In the genomic region with DNA sequence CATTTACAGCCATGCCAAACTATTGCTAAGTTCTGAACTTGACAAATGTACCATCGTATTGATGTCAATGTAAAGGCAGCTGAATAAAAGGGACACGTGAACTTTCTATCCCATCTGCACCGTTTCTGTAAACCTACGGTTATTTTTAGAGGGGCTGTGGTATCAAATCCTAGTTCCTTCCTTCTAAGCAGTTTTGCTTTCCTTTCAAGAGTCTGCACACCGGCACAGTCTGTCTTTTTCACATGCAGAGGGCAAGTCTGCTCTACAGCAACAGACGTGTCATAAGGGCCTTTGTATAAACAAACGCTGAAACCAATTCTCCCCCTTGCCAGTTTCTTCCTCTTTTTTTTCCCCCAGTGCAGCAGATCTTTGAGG, we compare ENCODE assay signal across 17 mouse cellular contexts. TPM values are rescaled to one million over a fixed set of nuclear protein-coding genes. Genes with fewer than 3 reads are reported as not detected.
A peak's percentile ranks its signal among the peaks of the same experiment; 100 is the strongest.
DNase-seq lines count a peak whose midpoint lies in the region; ATAC-seq and TF ChIP-seq lines count a peak whose summit lies in the region.
"Had no signal": no experiment of that assay in that cellular context is flagged by ENCODE, and none has a peak within 500 bp of the region (broad histone marks: within the 10 kb centered on the region; RNA-seq: fewer than 3 reads in every experiment).

No protein-coding gene starts in this region.

- H3K4me2 ChIP-seq in forebrain, embryonic 15.5 days (replicated peaks), result no peak overlapping the region
- H3K4me2 ChIP-seq: hindbrain, embryonic 14.5 days; liver, embryonic 13.5 days; neural tube, embryonic 15.5 days had no signal

- peaks cover 9% of the 10 kb centered on the region for H3K36me3 ChIP-seq in splenic B cell, adult 2 months (ENCODE audit: control insufficient read depth, insufficient read depth, low read length, poor library complexity, severe bottlenecking)
- H3K36me3 ChIP-seq in forebrain, embryonic 15.5 days, result peaks cover 11% of the 10 kb centered on the region; the same call in 1 of the 2 replicates

- TF ChIP-seq CTCF in lung, adult 2 months (IDR thresholded peaks at IDR 0.05; ENCODE audit: insufficient read depth, low read length), result no peak

- H3K9ac ChIP-seq in forebrain, embryonic 15.5 days (replicated peaks), result no peak overlapping the region
- H3K9ac ChIP-seq: hindbrain, embryonic 14.5 days; liver, embryonic 13.5 days; neural tube, embryonic 15.5 days had no signal

- ATAC-seq in forebrain, embryonic 15.5 days (replicated peaks), result no peak

- H3K27ac ChIP-seq in forebrain, embryonic 15.5 days (replicated peaks), result no peak overlapping the region
- H3K27ac ChIP-seq: forebrain, embryonic 10.5 days; heart, embryonic 10.5 days; hindbrain, embryonic 14.5 days; kidney, postnatal 0 days; liver, embryonic 13.5 days; neural tube, embryonic 15.5 days had no signal

- H3K4me1 ChIP-seq in lung, adult 2 months (ENCODE audit: control insufficient read depth, insufficient read depth, low read length), result peaks cover 4% of the 10 kb centered on the region; the same call in 1 of the 2 replicates
- no peaks in the 10 kb centered on the region for H3K4me1 ChIP-seq in forebrain, embryonic 15.5 days
- H3K4me1 ChIP-seq: forebrain, embryonic 10.5 days; neural tube, embryonic 15.5 days had no signal

- H3K27me3 ChIP-seq in splenic B cell, adult 2 months (ENCODE audit: control insufficient read depth, insufficient read depth, low read length, poor library complexity, severe bottlenecking), result no peaks in the 10 kb centered on the region
- H3K27me3 ChIP-seq in forebrain, embryonic 15.5 days, result no peaks in the 10 kb centered on the region
- H3K27me3 ChIP-seq: liver, embryonic 13.5 days; neural tube, embryonic 15.5 days had no signal

- DNase-seq in lung, adult 18-20 months, result peak; percentile 33 to 34
- DNase-seq in lung, adult 2 months, result no peak
- peak; percentile 70 for DNase-seq in MEL-GATA-1-ER (ENCODE audit: extremely low read depth, low read depth)
- DNase-seq in lung, postnatal 25 days (ENCODE audit: low spot score), result peak; percentile 54
- peak; percentile 93 for DNase-seq in splenic B cell, adult 2 months (ENCODE audit: low read depth, low spot score)
- DNase-seq in urinary bladder, adult 2 months (ENCODE audit: low spot score), result no peak
- DNase-seq in cerebellum, adult 9-10 months, result no peak
- DNase-seq: liver, embryonic 13.5 days; midbrain, embryonic 14.5 days; right cerebral cortex, postnatal 25 days had no signal

- 16% methylated on average over 7 of the region's 7 CpGs for WGBS in lung, adult 2 months
- 82% methylated on average over 7 of the region's 7 CpGs for WGBS in forebrain, embryonic 15.5 days

- H3K4me3 ChIP-seq in lung, adult 2 months (replicated peaks; ENCODE audit: extremely low read depth, low read depth, low read length), result no peak overlapping the region
- H3K4me3 ChIP-seq in forebrain, embryonic 15.5 days, result no peak overlapping the region
- H3K4me3 ChIP-seq: forebrain, embryonic 10.5 days; heart, embryonic 10.5 days; liver, embryonic 13.5 days; neural tube, embryonic 15.5 days had no signal

- TF ChIP-seq POLR2A in lung, adult 2 months (IDR thresholded peaks at IDR 0.05; ENCODE audit: borderline replicate concordance, extremely low read depth, low read depth, low read length), result no peak

- no peaks in the 10 kb centered on the region for H3K9me3 ChIP-seq in forebrain, embryonic 15.5 days
- H3K9me3 ChIP-seq: forebrain, embryonic 10.5 days; G1E; heart, embryonic 10.5 days; liver, embryonic 13.5 days; neural tube, embryonic 15.5 days had no signal

RNA-seq across cellular contexts. Expression of a gene that starts 9.0 kb away (rescaled TPM):
- 3.8 and 9.9 TPM in 2 replicates for polyA plus RNA-seq in lung, adult 2 months (2012; rRNA removed)
- 46.6 and 52.4 TPM in 2 replicates for polyA plus RNA-seq in urinary bladder, adult 2 months (2012; rRNA removed)
- polyA plus RNA-seq in forebrain, embryonic 15.5 days (2015; fragmentation: Nextera tagmentation; extraction: Ambion mirVana), result 47.1 and 49.5 TPM in 2 replicates

RNA-seq across cellular contexts. Expression of a gene that starts 9.1 kb away (rescaled TPM):
- polyA plus RNA-seq in lung, adult 2 months (2012; rRNA removed), result 35.6 and 45.1 TPM in 2 replicates
- polyA plus RNA-seq in urinary bladder, adult 2 months (2012; rRNA removed), result 51.8 and 56.1 TPM in 2 replicates
- 87.1 and 87.6 TPM in 2 replicates for polyA plus RNA-seq in forebrain, embryonic 15.5 days (2015; fragmentation: Nextera tagmentation; extraction: Ambion mirVana)

RNA-seq across cellular contexts. Expression of a gene that starts 59.8 kb away (rescaled TPM):
- polyA plus RNA-seq in lung, adult 2 months (2012; rRNA removed), result 31.5 and 44.6 TPM in 2 replicates
- polyA plus RNA-seq in urinary bladder, adult 2 months (2012; rRNA removed), result 71.4 and 75.8 TPM in 2 replicates
- 19.4 and 21.4 TPM in 2 replicates for polyA plus RNA-seq in forebrain, embryonic 15.5 days (2015; fragmentation: Nextera tagmentation; extraction: Ambion mirVana)

Comparison
In these comparisons a context has a peak if more than half of its experiments do, and no peak if none do; other contexts are left out.
1. DNase-seq: peak in lung, adult 18-20 months (2 of 2), MEL-GATA-1-ER (single experiment), lung, postnatal 25 days (single experiment) and splenic B cell, adult 2 months (single experiment); none in lung, adult 2 months (single experiment), urinary bladder, adult 2 months (single experiment) and cerebellum, adult 9-10 months (single experiment).